Mouse (Mus musculus): Measurements from ENCODE around the gene Traf1. TPM values are rescaled to one million over a fixed set of nuclear protein-coding genes. Genes with fewer than 3 reads are reported as not detected.

Gene Traf1
- polyA plus RNA-seq, 1 experiment from 2014 or later, result 4.9 TPM

DNA sequence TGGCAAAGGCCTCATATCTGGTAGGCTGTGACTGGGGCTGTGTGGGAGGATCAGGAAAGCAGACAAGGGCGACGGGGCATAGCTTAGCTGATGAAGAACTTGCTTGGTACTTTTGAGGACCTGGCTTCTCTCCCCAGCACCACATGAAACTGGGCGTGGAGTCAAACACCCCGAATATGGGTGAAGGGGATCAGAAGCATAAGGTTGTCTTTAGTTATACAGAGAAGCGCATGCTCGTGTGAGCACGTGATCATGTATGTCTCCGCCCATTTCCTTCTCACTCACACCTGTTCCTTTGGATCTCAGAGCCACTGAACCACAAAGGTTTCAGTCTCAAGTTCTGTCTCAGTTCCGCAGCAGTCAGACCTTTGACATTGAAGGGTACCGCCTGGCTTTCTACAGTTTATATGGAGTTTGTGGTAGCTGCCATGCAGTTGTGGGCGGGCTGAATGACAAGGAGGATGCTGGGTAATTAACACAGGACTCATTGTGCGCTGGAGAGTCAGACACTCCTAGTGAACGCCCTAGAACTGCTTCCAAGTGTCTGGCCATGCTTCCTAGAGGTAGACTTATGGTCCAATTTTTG is 1.9 kb upstream of the Traf1 start:
- H3K36me3 ChIP-seq (ENCODE audit: control insufficient read depth, insufficient read depth, low read length), result no peaks in the 10 kb centered on the region
- no peaks in the 10 kb centered on the region for H3K27me3 ChIP-seq (ENCODE audit: control insufficient read depth, insufficient read depth, low read depth, low read length)
- WGBS, result 86% methylated on average over 13 of the region's 13 CpGs
- no peaks in the 10 kb centered on the region for H3K4me1 ChIP-seq (ENCODE audit: control insufficient read depth, insufficient read depth, low read length)
- H3K4me3 ChIP-seq (ENCODE audit: low read depth, low read length), result no peak overlapping the region
- no peaks in the 10 kb centered on the region for H3K9me3 ChIP-seq (replicated peaks; ENCODE audit: control insufficient read depth, low read length, poor library complexity, severe bottlenecking)
- H3K4me2 ChIP-seq (ENCODE audit: low read length), result no peak overlapping the region
- no peak overlapping the region for H3K27ac ChIP-seq (ENCODE audit: low read length)
- no peak for ATAC-seq
- no peak overlapping the region for H3K9ac ChIP-seq (ENCODE audit: low read depth, low read length)

- no peak overlapping the region for H3K27ac ChIP-seq (ENCODE audit: low read length)
- H3K4me1 ChIP-seq (ENCODE audit: control insufficient read depth, insufficient read depth, low read length), result no peaks in the 10 kb centered on the region
- no peak overlapping the region for H3K4me2 ChIP-seq (ENCODE audit: low read length)
- no peak overlapping the region for H3K9ac ChIP-seq (ENCODE audit: low read depth, low read length)
- 89% methylated on average over 9 of the region's 9 CpGs for WGBS
- H3K9me3 ChIP-seq (replicated peaks; ENCODE audit: control insufficient read depth, low read length, poor library complexity, severe bottlenecking), result no peaks in the 10 kb centered on the region
- H3K4me3 ChIP-seq (ENCODE audit: low read depth, low read length), result no peak overlapping the region
- no peaks in the 10 kb centered on the region for H3K27me3 ChIP-seq (ENCODE audit: control insufficient read depth, insufficient read depth, low read depth, low read length)
- no peaks in the 10 kb centered on the region for H3K36me3 ChIP-seq (ENCODE audit: control insufficient read depth, insufficient read depth, low read length)
- no peak for ATAC-seq
Measured at GRCm38 (mm10) chr2:34962893-34963292, 1.3 kb upstream of the Traf1 start.

- Histone ChIP-seq H3K27me3 (ENCODE audit: control insufficient read depth, insufficient read depth, low read depth, low read length) (no peaks in the 10 kb centered on the region), H3K27ac (ENCODE audit: low read length) (no peak overlapping the region), H3K4me3 (ENCODE audit: low read depth, low read length) (no peak overlapping the region), H3K9ac (ENCODE audit: low read depth, low read length) (no peak overlapping the region), H3K4me1 (ENCODE audit: control insufficient read depth, insufficient read depth, low read length) (no peaks in the 10 kb centered on the region), H3K9me3 (replicated peaks; ENCODE audit: control insufficient read depth, low read length, poor library complexity, severe bottlenecking) (no peaks in the 10 kb centered on the region), H3K36me3 (ENCODE audit: control insufficient read depth, insufficient read depth, low read length) (no peaks in the 10 kb centered on the region), H3K4me2 (ENCODE audit: low read length) (no peak overlapping the region)
- WGBS, result 85% methylated on average over 2 of the region's 2 CpGs
- ATAC-seq, result no peak
Measured at GRCm38 (mm10) chr2:34962211-34962610, 639 bp upstream of the Traf1 start.

GRCm38 (mm10) chr2:34960966-34961365 is 606 bp downstream of the Traf1 start:
- Histone ChIP-seq H3K4me2 (ENCODE audit: low read length) (peak overlapping the region; percentile 46; the same call in 1 of the 2 replicates), H3K9ac (ENCODE audit: low read depth, low read length) (no peak overlapping the region), H3K27ac (ENCODE audit: low read length) (no peak overlapping the region), H3K27me3 (ENCODE audit: control insufficient read depth, insufficient read depth, low read depth, low read length) (no peaks in the 10 kb centered on the region), H3K36me3 (ENCODE audit: control insufficient read depth, insufficient read depth, low read length) (no peaks in the 10 kb centered on the region), H3K9me3 (replicated peaks; ENCODE audit: control insufficient read depth, low read length, poor library complexity, severe bottlenecking) (no peaks in the 10 kb centered on the region), H3K4me1 (ENCODE audit: control insufficient read depth, insufficient read depth, low read length) (no peaks in the 10 kb centered on the region), H3K4me3 (ENCODE audit: low read depth, low read length) (peak overlapping the region; percentile 10; the same call in 1 of the 2 replicates)
- ATAC-seq, result no peak
- 67% methylated on average over 6 of the region's 6 CpGs for WGBS

DNA sequence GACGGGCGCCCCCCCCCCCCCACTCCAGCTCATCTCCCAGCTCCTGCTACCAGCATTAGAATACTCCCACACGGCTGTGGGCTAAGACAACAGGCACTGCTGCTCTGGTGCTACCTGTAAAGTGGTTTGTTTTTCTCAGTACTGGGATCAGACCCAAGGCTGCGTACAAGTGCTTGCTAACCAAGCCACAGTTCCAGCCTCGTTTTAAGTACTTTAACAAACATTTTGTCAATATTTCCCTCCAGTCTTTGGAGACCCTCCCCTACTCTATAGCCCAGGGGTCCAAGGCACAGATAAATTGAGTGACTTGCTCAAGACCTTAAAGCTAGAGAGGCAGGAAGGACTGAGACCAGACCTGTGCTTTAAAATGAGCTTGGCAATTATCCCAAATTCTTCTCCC is 1.1 kb downstream of the Traf1 start:
- no peaks in the 10 kb centered on the region for H3K9me3 ChIP-seq (replicated peaks; ENCODE audit: control insufficient read depth, low read length, poor library complexity, severe bottlenecking)
- 70% methylated on average over 4 of the region's 5 CpGs for WGBS
- H3K27me3 ChIP-seq (ENCODE audit: control insufficient read depth, insufficient read depth, low read depth, low read length), result no peaks in the 10 kb centered on the region
- no peaks in the 10 kb centered on the region for H3K36me3 ChIP-seq (ENCODE audit: control insufficient read depth, insufficient read depth, low read length)
- H3K4me1 ChIP-seq (ENCODE audit: control insufficient read depth, insufficient read depth, low read length), result no peaks in the 10 kb centered on the region
- H3K27ac ChIP-seq (ENCODE audit: low read length), result no peak overlapping the region
- no peak overlapping the region for H3K4me3 ChIP-seq (ENCODE audit: low read depth, low read length)
- H3K9ac ChIP-seq (ENCODE audit: low read depth, low read length), result no peak overlapping the region
- no peak overlapping the region for H3K4me2 ChIP-seq (ENCODE audit: low read length)
- no peak for ATAC-seq

DNA sequence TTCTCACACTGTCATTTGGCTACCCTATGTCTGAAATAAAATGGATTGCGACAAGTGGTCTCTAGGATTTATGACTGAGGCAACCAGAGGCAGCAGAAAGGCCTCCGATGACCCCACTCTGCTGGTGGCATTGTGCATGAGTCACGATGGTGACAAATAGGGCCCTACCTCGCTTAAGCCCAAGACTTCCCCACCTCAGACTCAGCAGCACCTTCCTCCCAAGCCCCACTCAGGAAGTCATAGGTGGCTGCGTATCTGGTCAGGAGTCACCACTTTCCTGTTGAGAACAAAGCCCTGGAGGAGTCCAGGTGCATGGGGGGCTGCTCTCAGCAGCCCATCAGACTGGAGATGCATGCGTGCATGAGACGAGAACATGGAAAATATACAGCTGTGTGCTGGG is 3.0 kb downstream of the Traf1 start:
- WGBS, result 88% methylated on average over 7 of the region's 7 CpGs

DNA sequence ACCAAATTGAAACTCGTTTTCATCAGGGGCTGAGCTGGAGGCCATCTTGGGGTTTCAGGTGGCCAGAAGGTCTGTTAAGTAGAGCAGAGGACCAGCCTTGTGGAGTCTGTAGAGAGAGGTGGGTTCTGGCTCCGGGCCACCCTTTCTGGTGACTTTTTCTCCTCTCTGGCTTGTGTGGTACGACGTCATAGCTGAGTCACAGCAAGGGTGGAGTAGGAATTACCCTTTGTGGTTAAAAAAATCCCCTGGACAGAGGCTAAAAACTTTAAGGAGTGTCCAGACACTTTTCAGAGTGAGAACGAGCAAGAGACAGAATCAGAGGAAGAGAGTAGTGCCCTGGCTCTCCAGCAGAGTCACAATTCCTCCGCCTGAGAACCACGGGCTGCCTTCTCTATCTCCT is 3.5 kb downstream of the Traf1 start:
- Histone ChIP-seq H3K27ac (ENCODE audit: low read length) (no peak overlapping the region), H3K9me3 (replicated peaks; ENCODE audit: control insufficient read depth, low read length, poor library complexity, severe bottlenecking) (no peaks in the 10 kb centered on the region), H3K4me3 (ENCODE audit: low read depth, low read length) (no peak overlapping the region), H3K4me1 (ENCODE audit: control insufficient read depth, insufficient read depth, low read length) (no peaks in the 10 kb centered on the region), H3K36me3 (ENCODE audit: control insufficient read depth, insufficient read depth, low read length) (no peaks in the 10 kb centered on the region), H3K27me3 (ENCODE audit: control insufficient read depth, insufficient read depth, low read depth, low read length) (no peaks in the 10 kb centered on the region), H3K9ac (ENCODE audit: low read depth, low read length) (no peak overlapping the region), H3K4me2 (ENCODE audit: low read length) (no peak overlapping the region)
- 83% methylated on average over 7 of the region's 7 CpGs for WGBS
- no peak for ATAC-seq

More for the DNA sequence above, 3.0 kb downstream of the Traf1 start:
- Histone ChIP-seq H3K9me3 (replicated peaks; ENCODE audit: control insufficient read depth, low read length, poor library complexity, severe bottlenecking) (no peaks in the 10 kb centered on the region), H3K9ac (ENCODE audit: low read depth, low read length) (no peak overlapping the region), H3K36me3 (ENCODE audit: control insufficient read depth, insufficient read depth, low read length) (no peaks in the 10 kb centered on the region), H3K4me1 (ENCODE audit: control insufficient read depth, insufficient read depth, low read length) (no peaks in the 10 kb centered on the region), H3K27ac (ENCODE audit: low read length) (no peak overlapping the region), H3K27me3 (ENCODE audit: control insufficient read depth, insufficient read depth, low read depth, low read length) (no peaks in the 10 kb centered on the region), H3K4me2 (ENCODE audit: low read length) (no peak overlapping the region), H3K4me3 (ENCODE audit: low read depth, low read length) (no peak overlapping the region)
- ATAC-seq, result no peak

- H3K4me2 ChIP-seq (ENCODE audit: low read length), result no peak overlapping the region
- no peaks in the 10 kb centered on the region for H3K4me1 ChIP-seq (ENCODE audit: control insufficient read depth, insufficient read depth, low read length)
- H3K4me3 ChIP-seq (ENCODE audit: low read depth, low read length), result no peak overlapping the region
- no peaks in the 10 kb centered on the region for H3K9me3 ChIP-seq (replicated peaks; ENCODE audit: control insufficient read depth, low read length, poor library complexity, severe bottlenecking)
- H3K27ac ChIP-seq (ENCODE audit: low read length), result no peak overlapping the region
- no peaks in the 10 kb centered on the region for H3K36me3 ChIP-seq (ENCODE audit: control insufficient read depth, insufficient read depth, low read length)
- 88% methylated on average over 1 of the region's 1 CpGs for WGBS
- no peaks in the 10 kb centered on the region for H3K27me3 ChIP-seq (ENCODE audit: control insufficient read depth, insufficient read depth, low read depth, low read length)
- ATAC-seq, result no peak
- no peak overlapping the region for H3K9ac ChIP-seq (ENCODE audit: low read depth, low read length)
Measured at GRCm38 (mm10) chr2:34957405-34957804, 4.2 kb downstream of the Traf1 start.

- Histone ChIP-seq H3K27me3 (ENCODE audit: control insufficient read depth, insufficient read depth, low read depth, low read length) (no peaks in the 10 kb centered on the region), H3K9ac (ENCODE audit: low read depth, low read length) (no peak overlapping the region), H3K4me3 (ENCODE audit: low read depth, low read length) (no peak overlapping the region), H3K9me3 (replicated peaks; ENCODE audit: control insufficient read depth, low read length, poor library complexity, severe bottlenecking) (no peaks in the 10 kb centered on the region), H3K4me1 (ENCODE audit: control insufficient read depth, insufficient read depth, low read length) (no peaks in the 10 kb centered on the region), H3K4me2 (ENCODE audit: low read length) (no peak overlapping the region), H3K27ac (ENCODE audit: low read length) (no peak overlapping the region), H3K36me3 (ENCODE audit: control insufficient read depth, insufficient read depth, low read length) (no peaks in the 10 kb centered on the region)
- WGBS, result 63% methylated on average over 5 of the region's 5 CpGs
- no peak for ATAC-seq
Measured at GRCm38 (mm10) chr2:34956941-34957340, 4.6 kb downstream of the Traf1 start.
